Mouse (Mus musculus) heart, adult 2 months (tissue): ENCODE data around the gene Parn.

ENCODE experiments used
- CTCF ChIP-seq: fragments of 200-600 bp; IDR thresholded peaks from 2 replicates; pipeline ENCODE4 v1.8.1; 2022; ENCODE audit warnings: antibody characterized with exemption, mild to moderate bottlenecking, moderate library complexity
- EP300 ChIP-seq: fragments of 200-500 bp; IDR thresholded peaks from 2 replicates; pipeline ENCODE4 v1.6.1; 2011; ENCODE audit warnings: low read depth, low read length, control low read depth; ENCODE audit not compliant: insufficient read depth
- POLR2A ChIP-seq: fragments of 200-500 bp; IDR thresholded peaks from 2 replicates; pipeline ENCODE4 v1.6.1; 2011; ENCODE audit warnings: mild to moderate bottlenecking, low read depth, low read length, control low read depth; ENCODE audit not compliant: insufficient read depth

DNA sequence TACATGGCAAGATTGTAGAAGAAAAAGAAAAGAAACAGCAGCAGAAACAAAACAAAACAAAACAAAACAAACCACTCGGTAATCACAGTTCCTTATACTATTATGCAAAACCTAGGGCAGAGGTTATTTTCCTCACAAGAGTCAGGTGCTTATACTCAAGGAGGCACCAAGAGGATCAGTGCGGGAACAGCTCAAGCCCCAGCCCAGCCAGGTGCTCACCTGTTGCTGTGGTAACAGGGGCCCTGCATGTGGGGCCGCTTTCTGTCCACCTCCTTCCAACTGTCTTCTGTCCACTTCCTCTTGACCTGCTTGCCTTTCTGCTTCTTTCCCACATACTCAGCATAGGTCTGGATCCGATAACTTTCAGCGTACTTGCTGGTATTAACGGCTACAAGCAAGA lies 101.6 kb downstream of the Parn start:
- TF ChIP-seq POLR2A (no peak), EP300 (no peak), CTCF (no peak)
